Comparison of ENCODE assay signal across 12 mouse cellular contexts in genomic region chr11:3101875-3102494, GRCm38 (mm10).
A peak's percentile ranks its signal among the peaks of the same experiment; 100 is the strongest.
DNase-seq lines count a peak whose midpoint lies in the region; ATAC-seq and TF ChIP-seq lines count a peak whose summit lies in the region.
"Had no signal": no experiment of that assay in that cellular context is flagged by ENCODE, and none has a peak within 500 bp of the region (broad histone marks: within the 10 kb centered on the region; RNA-seq: fewer than 3 reads in every experiment).

No protein-coding gene starts in this region.

- intact Hi-C loops in heart, postnatal 14 days (cut with DNase I) = no loop called here

- no peaks in the 10 kb centered on the region for H3K36me3 ChIP-seq in heart, embryonic 12.5 days
- no peaks in the 10 kb centered on the region for H3K36me3 ChIP-seq in liver, embryonic 12.5 days
- 0 out of 2 replicates have a peak, but pooled peaks cover 10% of the 10 kb centered on the region for H3K36me3 ChIP-seq in ES-Bruce4 (ENCODE audit: control insufficient read depth, insufficient read depth, low read length, poor library complexity, severe bottlenecking)
- no peaks in the 10 kb centered on the region for H3K36me3 ChIP-seq in hindbrain, postnatal 0 days (ENCODE audit: insufficient read depth, low read length)

- TF ChIP-seq POLR2A in ES-Bruce4 (IDR thresholded peaks at IDR 0.05; ENCODE audit: insufficient read depth, low read length) = peak; percentile 52

- no peak overlapping the region for H3K4me3 ChIP-seq in heart, embryonic 12.5 days
- H3K4me3 ChIP-seq in liver, embryonic 12.5 days = no peak overlapping the region
- no peak overlapping the region for H3K4me3 ChIP-seq in ES-Bruce4 (ENCODE audit: low read depth, low read length)
- H3K4me3 ChIP-seq in hindbrain, postnatal 0 days (ENCODE audit: low read length) = no peak overlapping the region
- H3K4me3 ChIP-seq: layer of hippocampus, adult 2 months had no signal

- peaks cover 40% of the 10 kb centered on the region for H3K9me3 ChIP-seq in heart, embryonic 12.5 days (replicated peaks)
- peaks cover 46% of the 10 kb centered on the region for H3K9me3 ChIP-seq in liver, embryonic 12.5 days (replicated peaks)
- H3K9me3 ChIP-seq in ES-Bruce4 (replicated peaks; ENCODE audit: control insufficient read depth, insufficient read depth, low read length, poor library complexity, severe bottlenecking) = peaks cover 32% of the 10 kb centered on the region
- peaks cover 33% of the 10 kb centered on the region for H3K9me3 ChIP-seq in hindbrain, postnatal 0 days (ENCODE audit: low read length)

- H3K9ac ChIP-seq in heart, embryonic 12.5 days = no peak overlapping the region
- H3K9ac ChIP-seq in liver, embryonic 12.5 days = no peak overlapping the region
- no peak overlapping the region for H3K9ac ChIP-seq in ES-Bruce4 (ENCODE audit: low read depth, poor library complexity, severe bottlenecking)
- no peak overlapping the region for H3K9ac ChIP-seq in hindbrain, postnatal 0 days (replicated peaks; ENCODE audit: low read length)

- DNase-seq in heart, postnatal 14 days = no peak
- DNase-seq in liver = no peak
- peak; percentile 8 for DNase-seq in hindbrain, postnatal 0 days (ENCODE audit: low spot score)
- no peak for DNase-seq in layer of hippocampus, adult 18-20 months (ENCODE audit: low spot score in 2 of 2)
- DNase-seq in spleen, postnatal 14 days (ENCODE audit: low spot score in 2 of 2) = no peak
- DNase-seq: adrenal gland, postnatal 10 days; cerebellum, adult 8-10 months had no signal

- peak; percentile 67 for TF ChIP-seq EP300 in ES-Bruce4 (IDR thresholded peaks at IDR 0.05; ENCODE audit: insufficient read depth, low read depth, low read length)

- H3K27me3 ChIP-seq in heart, embryonic 12.5 days (replicated peaks) = no peaks in the 10 kb centered on the region
- H3K27me3 ChIP-seq in liver, embryonic 12.5 days (replicated peaks) = no peaks in the 10 kb centered on the region
- H3K27me3 ChIP-seq in ES-Bruce4 (ENCODE audit: control insufficient read depth, insufficient read depth, low read length, poor library complexity, severe bottlenecking) = peaks cover 16% of the 10 kb centered on the region
- H3K27me3 ChIP-seq in hindbrain, postnatal 0 days (ENCODE audit: insufficient read depth, low read length) = no peaks in the 10 kb centered on the region

- 62% methylated on average over 10 of the region's 10 CpGs for WGBS in heart, embryonic 12.5 days
- 57% methylated on average over 10 of the region's 10 CpGs for WGBS in liver, embryonic 12.5 days (ENCODE audit: insufficient replicate concordance)
- 72% methylated on average over 10 of the region's 10 CpGs for WGBS in hindbrain, postnatal 0 days

- H3K4me1 ChIP-seq in heart, embryonic 12.5 days (replicated peaks) = no peaks in the 10 kb centered on the region
- no peaks in the 10 kb centered on the region for H3K4me1 ChIP-seq in liver, embryonic 12.5 days
- no peaks in the 10 kb centered on the region for H3K4me1 ChIP-seq in ES-Bruce4 (ENCODE audit: control insufficient read depth, insufficient read depth, low read length)
- H3K4me1 ChIP-seq in hindbrain, postnatal 0 days (ENCODE audit: insufficient read depth, low read length) = no peaks in the 10 kb centered on the region

- TF ChIP-seq CTCF in ES-Bruce4 (IDR thresholded peaks at IDR 0.05; ENCODE audit: low read depth, low read length) = peak; percentile 5
- TF ChIP-seq CTCF in hindbrain, postnatal 0 days (IDR thresholded peaks at IDR 0.05; ENCODE audit: low read depth) = no peak

- H3K4me2 ChIP-seq in heart, embryonic 12.5 days = no peak overlapping the region
- no peak overlapping the region for H3K4me2 ChIP-seq in liver, embryonic 12.5 days
- no peak overlapping the region for H3K4me2 ChIP-seq in hindbrain, postnatal 0 days (ENCODE audit: low read depth, low read length)

- H3K27ac ChIP-seq in heart, embryonic 12.5 days (ENCODE audit: poor library complexity, severe bottlenecking) = no peak overlapping the region
- H3K27ac ChIP-seq in liver, embryonic 12.5 days = no peak overlapping the region
- H3K27ac ChIP-seq in ES-Bruce4 (ENCODE audit: insufficient read depth, low read length) = peak overlapping the region; percentile 1; the same call in 1 of the 2 replicates
- no peak overlapping the region for H3K27ac ChIP-seq in hindbrain, postnatal 0 days
- H3K27ac ChIP-seq: layer of hippocampus, adult 2 months had no signal

- peak; percentile 55 for ATAC-seq in heart, embryonic 12.5 days (ENCODE audit: insufficient number of reproducible peaks, low FRiP score)
- 0 out of 2 replicates have a peak, but pooled peaks have one; percentile 7 for ATAC-seq in liver, embryonic 12.5 days
- ATAC-seq in hindbrain, postnatal 0 days = no peak; the same call in 1 of the 2 replicates
- ATAC-seq: forebrain, embryonic 16.5 days had no signal
